Mouse (Mus musculus) megakaryocyte, embryonic 14.5 days (primary cell): ENCODE measurements around the gene Serpina1f. TPM values are rescaled to one million over a fixed set of nuclear protein-coding genes. Genes with fewer than 3 reads are reported as not detected.
"Not testable (repeated sequence)": the region's sequence is repeated elsewhere in the genome, so short reads cannot be mapped to it uniquely, and the experiment has no call there.

Source experiments
- H3K27me3 ChIP-seq: replicated peaks from 2 replicates; pipeline ENCODE3; 2012; ENCODE audit warnings: inconsistent platforms
- H3K36me3 ChIP-seq: replicated peaks from 2 replicates; pipeline ENCODE3; 2012; ENCODE audit warnings: low read length, inconsistent platforms, mixed read lengths
- H3K4me1 ChIP-seq: 2 replicates; pipeline ENCODE4 v1.6.1; 2012; ENCODE audit warnings: inconsistent platforms
- H3K4me3 ChIP-seq: replicated peaks from 2 replicates; pipeline ENCODE3; 2012; ENCODE audit warnings: moderate library complexity, mild to moderate bottlenecking, inconsistent platforms
- H3K9me3 ChIP-seq: 2 replicates; pipeline ENCODE4 v1.6.1; 2012; ENCODE audit warnings: inconsistent platforms
- FLI1 ChIP-seq: IDR thresholded peaks from 2 replicates; pipeline ENCODE4 v1.6.1; 2012; ENCODE audit warnings: low read length, inconsistent platforms, mixed read lengths
- GATA1 ChIP-seq: IDR thresholded peaks from 3 replicates; pipeline ENCODE4 v1.6.1; 2012; ENCODE audit warnings: mixed read lengths, low read length, inconsistent platforms, borderline replicate concordance
- polyA plus RNA-seq: library from polyadenylated mRNA; stranded (reverse); fragments of >175 nt; gene quantifications from 2 replicates; pipeline ENCODE4 v1.2.3, GENCODE M21; 2012; ENCODE audit warnings: low replicate concordance; ENCODE audit not compliant: insufficient read depth

Serpina1f gene
- polyA plus RNA-seq, 1 experiment, result not detected

- peaks cover 25% of the 10 kb centered on the region for H3K9me3 ChIP-seq
- no peaks in the 10 kb centered on the region for H3K27me3 ChIP-seq
- no peak overlapping the region for H3K4me3 ChIP-seq
- TF ChIP-seq FLI1 (no peak), GATA1 (no peak)
- no peaks in the 10 kb centered on the region for H3K4me1 ChIP-seq
- H3K36me3 ChIP-seq, result no peaks in the 10 kb centered on the region
Observed at GRCm38 (mm10) chr12:103670344-103670743, 25.0 kb downstream of the Serpina1f start.

- H3K27me3 ChIP-seq, result no peaks in the 10 kb centered on the region
Observed at GRCm38 (mm10) chr12:103665286-103665685, 30.0 kb downstream of the Serpina1f start.

GRCm38 (mm10) chr12:103662053-103662452 lies 33.3 kb downstream of the Serpina1f start:
- not testable (repeated sequence) for H3K9me3 ChIP-seq, H3K27me3 ChIP-seq, H3K4me1 ChIP-seq, H3K4me3 ChIP-seq, H3K36me3 ChIP-seq

More at GRCm38 (mm10) chr12:103665286-103665685, 30.0 kb downstream of the Serpina1f start:
- H3K4me1 ChIP-seq, result no peaks in the 10 kb centered on the region
- H3K4me3 ChIP-seq, result no peak overlapping the region
- H3K9me3 ChIP-seq, result peaks cover 19% of the 10 kb centered on the region; the same call in 1 of the 2 replicates
- TF ChIP-seq GATA1 (no peak), FLI1 (no peak)
- no peaks in the 10 kb centered on the region for H3K36me3 ChIP-seq

- H3K4me1 ChIP-seq, result no peaks in the 10 kb centered on the region
- peaks cover 8% of the 10 kb centered on the region; the same call in 1 of the 2 replicates for H3K9me3 ChIP-seq
- no peaks in the 10 kb centered on the region for H3K36me3 ChIP-seq
- no peak overlapping the region for H3K4me3 ChIP-seq
- TF ChIP-seq FLI1, result no peak
- TF ChIP-seq GATA1, result no peak
- H3K27me3 ChIP-seq, result no peaks in the 10 kb centered on the region
Observed at GRCm38 (mm10) chr12:103660076-103660475, 35.3 kb downstream of the Serpina1f start.

- Histone ChIP-seq H3K9me3 (peaks cover 8% of the 10 kb centered on the region; the same call in 1 of the 2 replicates), H3K36me3 (no peaks in the 10 kb centered on the region), H3K4me3 (no peak overlapping the region), H3K27me3 (no peaks in the 10 kb centered on the region), H3K4me1 (no peaks in the 10 kb centered on the region)
- TF ChIP-seq FLI1, result no peak
- TF ChIP-seq GATA1, result no peak
Observed at GRCm38 (mm10) chr12:103659171-103659570, 36.2 kb downstream of the Serpina1f start.

- Histone ChIP-seq H3K4me1 (no peaks in the 10 kb centered on the region), H3K9me3 (peaks cover 8% of the 10 kb centered on the region; the same call in 1 of the 2 replicates), H3K27me3 (no peaks in the 10 kb centered on the region), H3K4me3 (no peak overlapping the region), H3K36me3 (no peaks in the 10 kb centered on the region)
- TF ChIP-seq FLI1 (no peak), GATA1 (no peak)
Observed at GRCm38 (mm10) chr12:103657991-103658390, 37.3 kb downstream of the Serpina1f start.

- no peaks in the 10 kb centered on the region for H3K36me3 ChIP-seq
- no peak within 1 kb of the TSS for H3K4me3 ChIP-seq
- H3K27me3 ChIP-seq, result no peaks in the 10 kb centered on the region
- no peaks in the 10 kb centered on the region for H3K4me1 ChIP-seq
- peaks cover 8% of the 10 kb centered on the region; the same call in 1 of the 2 replicates for H3K9me3 ChIP-seq
- TF ChIP-seq FLI1, result no peak
Observed at GRCm38 (mm10) chr12:103656848-103657626, 38.3 kb downstream of the Serpina1f start, which contains the start of gene Serpina6. TSS of gene Serpina6 (minus strand) at chr12:103657212.

GRCm38 (mm10) chr12:103655123-103656044 lies 39.9 kb downstream of the Serpina1f start:
- TF ChIP-seq GATA1 (no peak), FLI1 (no peak)
- H3K4me3 ChIP-seq, result no peak overlapping the region
- H3K36me3 ChIP-seq, result no peaks in the 10 kb centered on the region
- no peaks in the 10 kb centered on the region for H3K4me1 ChIP-seq
- H3K9me3 ChIP-seq, result peaks cover 8% of the 10 kb centered on the region; the same call in 1 of the 2 replicates
- H3K27me3 ChIP-seq, result no peaks in the 10 kb centered on the region

- Histone ChIP-seq H3K4me3 (no peak overlapping the region), H3K4me1 (no peaks in the 10 kb centered on the region), H3K9me3 (peaks cover 8% of the 10 kb centered on the region; the same call in 1 of the 2 replicates), H3K27me3 (no peaks in the 10 kb centered on the region), H3K36me3 (no peaks in the 10 kb centered on the region)
- TF ChIP-seq GATA1 (no peak), FLI1 (no peak)
Observed at GRCm38 (mm10) chr12:103653836-103654235, 41.5 kb downstream of the Serpina1f start.

- Histone ChIP-seq H3K9me3 (no peaks in the 10 kb centered on the region), H3K27me3 (no peaks in the 10 kb centered on the region), H3K36me3 (no peaks in the 10 kb centered on the region), H3K4me3 (no peak overlapping the region), H3K4me1 (no peaks in the 10 kb centered on the region)
- TF ChIP-seq GATA1 (no peak), FLI1 (no peak)
Observed at GRCm38 (mm10) chr12:103646314-103646713, 49.0 kb downstream of the Serpina1f start.
